8 mouse cellular contexts compared by ENCODE assay signal in the genomic region with DNA sequence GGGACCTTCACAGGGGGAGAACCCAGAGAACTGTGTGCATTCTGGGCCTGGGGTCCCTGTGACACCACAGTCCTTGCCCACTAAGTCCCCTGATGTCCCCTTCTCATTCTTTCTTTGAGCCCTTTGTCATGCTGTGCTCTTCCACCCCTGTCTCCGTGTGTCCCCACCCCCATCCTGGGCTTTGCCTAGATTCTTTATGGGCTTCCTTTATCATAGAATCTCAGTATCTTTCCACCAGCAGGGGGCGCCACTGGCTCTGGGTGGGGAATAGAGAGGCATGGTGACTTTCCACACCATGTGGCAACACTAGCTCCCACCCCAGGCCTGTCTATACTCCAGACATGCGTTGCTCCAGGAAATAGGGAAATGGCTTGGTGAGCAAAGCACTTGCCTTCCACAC. TPM values are rescaled to one million over a fixed set of nuclear protein-coding genes. Genes with fewer than 3 reads are reported as not detected.
A peak's percentile ranks its signal among the peaks of the same experiment; 100 is the strongest.
DNase-seq lines count a peak whose midpoint lies in the region; ATAC-seq and TF ChIP-seq lines count a peak whose summit lies in the region.

No protein-coding gene starts in this region.

- peaks cover 57% of the 10 kb centered on the region for H3K4me1 ChIP-seq in hindbrain, embryonic 10.5 days (replicated peaks)
- peaks cover 47% of the 10 kb centered on the region for H3K4me1 ChIP-seq in lung, embryonic 16.5 days (replicated peaks; ENCODE audit: control insufficient read depth, insufficient read depth, low read length)
- peaks cover 4% of the 10 kb centered on the region for H3K4me1 ChIP-seq in thymus, adult 2 months (replicated peaks; ENCODE audit: control insufficient read depth, insufficient read depth, low read length)

- no peak overlapping the region for H3K4me3 ChIP-seq in hindbrain, embryonic 10.5 days
- no peak overlapping the region for H3K4me3 ChIP-seq in lung, embryonic 16.5 days (ENCODE audit: low read length)
- 0 out of 2 replicates have a peak overlapping the region, but pooled peaks have one; percentile 15 for H3K4me3 ChIP-seq in thymus, adult 2 months (ENCODE audit: control insufficient read depth, insufficient read depth, low read length)

- DNase-seq in MN1 (ENCODE audit: low spot score): peak; percentile 79
- peak; percentile 93 for DNase-seq in cerebellum, adult 8-10 months
- DNase-seq in hindbrain, embryonic 10.5 days (ENCODE audit: low spot score): peak; percentile 87
- peak; percentile 81 for DNase-seq in layer of hippocampus, adult 9-10 months (ENCODE audit: low spot score)
- peak; percentile 47 for DNase-seq in ovary, adult 18-20 months (ENCODE audit: low spot score)
- peak; percentile 83 for DNase-seq in thymus, adult 2 months

- 0 out of 2 replicates have a peak overlapping the region, but pooled peaks have one; percentile 2 for H3K9ac ChIP-seq in lung, embryonic 16.5 days (ENCODE audit: low read length)

- peak; percentile 64 for ATAC-seq in frontal cortex, adult (ENCODE audit: low TSS enrichment)
- peak; percentile 63 for ATAC-seq in lung, embryonic 16.5 days (ENCODE audit: low read depth)

- H3K27me3 ChIP-seq in hindbrain, embryonic 10.5 days (ENCODE audit: insufficient read depth, poor library complexity, severe bottlenecking): no peaks in the 10 kb centered on the region
- H3K27me3 ChIP-seq in lung, embryonic 16.5 days (ENCODE audit: control insufficient read depth, insufficient read depth, low read depth, low read length): no peaks in the 10 kb centered on the region
- no peaks in the 10 kb centered on the region for H3K27me3 ChIP-seq in thymus, adult 2 months (ENCODE audit: control insufficient read depth, insufficient read depth, low read length)

- H3K36me3 ChIP-seq in hindbrain, embryonic 10.5 days: no peaks in the 10 kb centered on the region
- no peaks in the 10 kb centered on the region for H3K36me3 ChIP-seq in lung, embryonic 16.5 days (ENCODE audit: control insufficient read depth, insufficient read depth, low read length)
- H3K36me3 ChIP-seq in thymus, adult 2 months (ENCODE audit: control insufficient read depth, insufficient read depth, low read length): no peaks in the 10 kb centered on the region

- H3K27ac ChIP-seq in hindbrain, embryonic 10.5 days: peak overlapping the region; percentile 80
- peak overlapping the region; percentile 51 for H3K27ac ChIP-seq in lung, embryonic 16.5 days (ENCODE audit: low read length)
- no peak overlapping the region for H3K27ac ChIP-seq in thymus, adult 2 months (ENCODE audit: control insufficient read depth, insufficient read depth, low read length)

- no peak; the same call in 1 of the 2 replicates for TF ChIP-seq CTCF in thymus, adult 2 months (IDR thresholded peaks at IDR 0.05; ENCODE audit: borderline replicate concordance, control insufficient read depth, extremely low read depth, insufficient read depth, low read length, poor library complexity)

- H3K9me3 ChIP-seq in hindbrain, embryonic 10.5 days: no peaks in the 10 kb centered on the region
- no peaks in the 10 kb centered on the region for H3K9me3 ChIP-seq in lung, embryonic 16.5 days (ENCODE audit: control insufficient read depth, low read length)

- 11% methylated on average over 3 of the region's 3 CpGs for WGBS in hindbrain, embryonic 10.5 days
- 3% methylated on average over 3 of the region's 3 CpGs for WGBS in lung, embryonic 16.5 days
- 4% methylated on average over 3 of the region's 3 CpGs for WGBS in thymus, adult 2 months

- no peak for TF ChIP-seq POLR2A in thymus, adult 2 months (IDR thresholded peaks at IDR 0.05; ENCODE audit: control insufficient read depth, extremely low read depth, insufficient read depth, low read length, poor library complexity)

- H3K4me2 ChIP-seq in lung, embryonic 16.5 days (ENCODE audit: low read depth, low read length): no peak overlapping the region

RNA-seq across cellular contexts. Expression of gene Lhpp, which starts 46.1 kb away (rescaled TPM):
- polyA plus RNA-seq in hindbrain, embryonic 10.5 days (2016; fragmentation: Nextera tagmentation; extraction: Ambion mirVana): 18.0 and 18.9 TPM in 2 replicates
- 15.9 and 18.8 TPM in 2 replicates for polyA plus RNA-seq in lung, embryonic 16.5 days (2015; fragmentation: Nextera tagmentation; extraction: Ambion mirVana)
- polyA plus RNA-seq in thymus, adult 2 months (2012; rRNA removed): 10.0 and 12.0 TPM in 2 replicates

RNA-seq across cellular contexts. Expression of gene Nkx1-2, which starts 57.1 kb away (rescaled TPM):
- polyA plus RNA-seq in hindbrain, embryonic 10.5 days (2016; fragmentation: Nextera tagmentation; extraction: Ambion mirVana): 1.1 and 1.3 TPM in 2 replicates
- polyA plus RNA-seq in lung, embryonic 16.5 days (2015; fragmentation: Nextera tagmentation; extraction: Ambion mirVana): not detected in 2 replicates
- 0.24 and 0.27 TPM in 2 replicates for polyA plus RNA-seq in thymus, adult 2 months (2012; rRNA removed)
